Comparison of ENCODE assay signal across 11 mouse cellular contexts in genomic region chr10:109651516-109651915, GRCm38 (mm10).
A peak's percentile ranks its signal among the peaks of the same experiment; 100 is the strongest.
DNase-seq lines count a peak whose midpoint lies in the region.
"Had no signal": no experiment of that assay in that cellular context is flagged by ENCODE, and none has a peak within 500 bp of the region (broad histone marks: within the 10 kb centered on the region; RNA-seq: fewer than 3 reads in every experiment).

No protein-coding gene starts in this region.

- peak; percentile 57 for DNase-seq in left cerebral cortex, postnatal 4 days
- no peak for DNase-seq in left cerebral cortex, adult 11 months (ENCODE audit: low spot score)
- DNase-seq in adipocyte (ENCODE audit: low spot score): peak; percentile 35
- peak; percentile 54 for DNase-seq in cerebellum, adult 11 months
- DNase-seq in cerebellum, postnatal 25 days: peak; percentile 58 to 67
- no peak for DNase-seq in embryo, embryonic 10 days (ENCODE audit: low spot score)
- DNase-seq in retina, postnatal 1 day: no peak
- DNase-seq: gastrocnemius, postnatal 10 days; liver, postnatal 0 days; spleen, adult 18-20 months; thymus, postnatal 25 days had no signal

- intact Hi-C loops in left cerebral cortex, postnatal 4 days (cut with DNase I): no loop called here

Comparison
In these comparisons a context has a peak if more than half of its experiments do, and no peak if none do; other contexts are left out.
1. DNase-seq: peak in left cerebral cortex, postnatal 4 days (single experiment), adipocyte (single experiment), cerebellum, adult 11 months (single experiment) and cerebellum, postnatal 25 days (2 of 2); none in left cerebral cortex, adult 11 months (single experiment), embryo, embryonic 10 days (single experiment) and retina, postnatal 1 day (single experiment).